In the genomic region with DNA sequence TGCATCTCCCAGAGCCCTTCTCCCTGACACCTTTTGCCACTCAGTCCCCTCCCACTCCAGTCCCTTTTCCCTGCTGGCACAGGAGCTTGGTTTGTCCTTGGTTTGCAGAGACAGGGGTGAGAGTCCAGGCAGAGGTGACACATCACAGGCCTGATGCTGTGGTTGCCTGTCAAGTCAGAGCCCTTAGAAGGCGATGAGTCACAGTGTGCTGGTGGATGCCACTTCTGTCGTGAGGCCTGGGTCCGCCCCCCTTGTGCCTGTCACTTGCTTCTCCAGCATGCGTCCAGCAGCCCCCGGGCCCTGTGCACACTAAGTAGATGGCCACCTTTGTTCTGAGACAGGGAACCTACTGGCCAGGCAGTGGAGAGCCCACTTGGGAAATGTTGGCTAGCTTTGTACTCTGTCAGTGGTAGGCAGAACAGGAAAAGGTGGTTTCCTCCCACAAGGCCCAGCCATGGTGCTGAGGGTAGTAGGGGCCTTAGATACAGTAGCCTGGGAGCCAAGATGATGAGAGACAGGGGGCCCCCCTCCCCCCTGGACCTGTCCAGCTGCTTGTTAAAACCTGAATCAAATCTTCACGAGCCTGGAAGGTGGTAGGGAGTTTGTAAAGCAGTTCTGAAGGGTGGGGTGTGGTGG, we compare ENCODE assay signal across 9 mouse cellular contexts. TPM values are rescaled to one million over a fixed set of nuclear protein-coding genes. Genes with fewer than 3 reads are reported as not detected.
DNase-seq lines count a peak whose midpoint lies in the region; ATAC-seq and TF ChIP-seq lines count a peak whose summit lies in the region.
"Had no signal": no experiment of that assay in that cellular context is flagged by ENCODE, and none has a peak within 500 bp of the region (broad histone marks: within the 10 kb centered on the region; RNA-seq: fewer than 3 reads in every experiment).

No protein-coding gene starts in this region.

- no peaks in the 10 kb centered on the region for H3K9me3 ChIP-seq in hindbrain, embryonic 12.5 days (replicated peaks)
- no peaks in the 10 kb centered on the region for H3K9me3 ChIP-seq in hindbrain, postnatal 0 days (ENCODE audit: low read length)
- H3K9me3 ChIP-seq in liver, embryonic 12.5 days (replicated peaks): no peaks in the 10 kb centered on the region
- no peaks in the 10 kb centered on the region for H3K9me3 ChIP-seq in kidney, embryonic 14.5 days (ENCODE audit: control insufficient read depth, low read length)

- ATAC-seq in hindbrain, embryonic 12.5 days (ENCODE audit: low FRiP score): no peak
- ATAC-seq in hindbrain, postnatal 0 days: no peak
- peak; percentile 88 for ATAC-seq in CD4-positive, CD25-positive, alpha-beta regulatory T cell, adult 4 months
- peak; percentile 31; the same call in 1 of the 2 replicates for ATAC-seq in liver, embryonic 12.5 days
- no peak for ATAC-seq in kidney, embryonic 14.5 days (ENCODE audit: low FRiP score, low TSS enrichment)

- H3K4me3 ChIP-seq in hindbrain, embryonic 12.5 days: no peak overlapping the region
- no peak overlapping the region for H3K4me3 ChIP-seq in hindbrain, postnatal 0 days (ENCODE audit: low read length)
- no peak overlapping the region for H3K4me3 ChIP-seq in liver, embryonic 12.5 days
- no peak overlapping the region for H3K4me3 ChIP-seq in kidney, embryonic 14.5 days (ENCODE audit: low read length)

- H3K4me1 ChIP-seq in hindbrain, embryonic 12.5 days: peaks cover 39% of the 10 kb centered on the region
- H3K4me1 ChIP-seq in hindbrain, postnatal 0 days (ENCODE audit: insufficient read depth, low read length): peaks cover 6% of the 10 kb centered on the region
- H3K4me1 ChIP-seq in liver, embryonic 12.5 days: peaks cover 28% of the 10 kb centered on the region
- no peaks in the 10 kb centered on the region; the same call in 1 of the 2 replicates for H3K4me1 ChIP-seq in kidney, embryonic 14.5 days (ENCODE audit: control insufficient read depth, insufficient read depth, low read length)

- H3K9ac ChIP-seq in hindbrain, embryonic 12.5 days: no peak overlapping the region
- H3K9ac ChIP-seq in hindbrain, postnatal 0 days (replicated peaks; ENCODE audit: low read length): no peak overlapping the region
- H3K9ac ChIP-seq in liver, embryonic 12.5 days: no peak overlapping the region
- H3K9ac ChIP-seq in kidney, embryonic 14.5 days (ENCODE audit: low read depth, low read length): no peak overlapping the region

- peaks cover 75% of the 10 kb centered on the region for H3K36me3 ChIP-seq in hindbrain, embryonic 12.5 days
- peaks cover 47% of the 10 kb centered on the region for H3K36me3 ChIP-seq in hindbrain, postnatal 0 days (ENCODE audit: insufficient read depth, low read length)
- H3K36me3 ChIP-seq in liver, embryonic 12.5 days: peaks cover 54% of the 10 kb centered on the region
- peaks cover 88% of the 10 kb centered on the region for H3K36me3 ChIP-seq in kidney, embryonic 14.5 days (ENCODE audit: control insufficient read depth, insufficient read depth, low read length)

- TF ChIP-seq CTCF in hindbrain, postnatal 0 days (IDR thresholded peaks at IDR 0.05; ENCODE audit: low read depth): no peak

- no peak for DNase-seq in hindbrain, postnatal 0 days (ENCODE audit: low spot score)
- DNase-seq in c-Kit-positive CD71-negative TER-119-negative erythroid progenitor cells, embryonic 14.5 days (ENCODE audit: low read depth): peak; percentile 62
- no peak for DNase-seq in kidney, postnatal 25 days
- DNase-seq in gastrocnemius, postnatal 10 days: no peak
- DNase-seq: kidney, adult 2 months had no signal

- 64% methylated on average over 6 of the region's 6 CpGs for WGBS in hindbrain, embryonic 12.5 days
- 48% methylated on average over 6 of the region's 6 CpGs for WGBS in hindbrain, postnatal 0 days
- 36% methylated on average over 6 of the region's 6 CpGs for WGBS in liver, embryonic 12.5 days (ENCODE audit: insufficient replicate concordance)
- 63% methylated on average over 6 of the region's 6 CpGs for WGBS in kidney, embryonic 14.5 days

- H3K27ac ChIP-seq in hindbrain, embryonic 12.5 days: peak overlapping the region; percentile 41
- H3K27ac ChIP-seq in hindbrain, postnatal 0 days: no peak overlapping the region
- no peak overlapping the region for H3K27ac ChIP-seq in liver, embryonic 12.5 days
- H3K27ac ChIP-seq in kidney, embryonic 14.5 days (ENCODE audit: low read depth, low read length): no peak overlapping the region

- H3K27me3 ChIP-seq in hindbrain, embryonic 12.5 days: no peaks in the 10 kb centered on the region
- no peaks in the 10 kb centered on the region for H3K27me3 ChIP-seq in hindbrain, postnatal 0 days (ENCODE audit: insufficient read depth, low read length)
- H3K27me3 ChIP-seq in liver, embryonic 12.5 days (replicated peaks): no peaks in the 10 kb centered on the region
- no peaks in the 10 kb centered on the region for H3K27me3 ChIP-seq in kidney, embryonic 14.5 days (ENCODE audit: control insufficient read depth, insufficient read depth, low read length)

- no peak overlapping the region for H3K4me2 ChIP-seq in hindbrain, embryonic 12.5 days (replicated peaks)
- H3K4me2 ChIP-seq in hindbrain, postnatal 0 days (ENCODE audit: low read depth, low read length): no peak overlapping the region
- no peak overlapping the region for H3K4me2 ChIP-seq in liver, embryonic 12.5 days
- H3K4me2 ChIP-seq in kidney, embryonic 14.5 days (replicated peaks; ENCODE audit: low read depth, low read length): no peak overlapping the region

RNA-seq across cellular contexts. Expression of a gene that starts 53.4 kb away (rescaled TPM):
- 26.2 and 29.6 TPM in 2 replicates for polyA plus RNA-seq in hindbrain, embryonic 12.5 days (2016; fragmentation: Nextera tagmentation; extraction: Ambion mirVana)
- total RNA-seq in hindbrain, postnatal 0 days (2014; rRNA removed): 55.3 and 55.4 TPM in 2 replicates
- polyA plus RNA-seq in hindbrain, postnatal 0 days (2015; fragmentation: Nextera tagmentation; extraction: Ambion mirVana): 46.1 and 46.7 TPM in 2 replicates
- polyA plus RNA-seq in CD4-positive, CD25-positive, alpha-beta regulatory T cell, adult 4 months (2017; shearing (Covaris generic)): 10 to 100 TPM; 22.0 to 27.0 TPM
- polyA plus RNA-seq in liver, embryonic 12.5 days (2016; fragmentation: Nextera tagmentation; extraction: Ambion mirVana): 46.8 and 48.4 TPM in 2 replicates
- 44.4 and 46.6 TPM in 2 replicates for polyA plus RNA-seq in kidney, embryonic 14.5 days (2014; fragmentation: Nextera tagmentation; extraction: Ambion mirVana)
- total RNA-seq in gastrocnemius, postnatal 10 days (2021): 10 to 100 TPM; 35.7 to 39.2 TPM

Comparison
In these comparisons a context has a peak if more than half of its experiments do, and no peak if none do; other contexts are left out.
1. ATAC-seq: peak in CD4-positive, CD25-positive, alpha-beta regulatory T cell, adult 4 months (single experiment) and liver, embryonic 12.5 days (single experiment); none in hindbrain, embryonic 12.5 days (single experiment), hindbrain, postnatal 0 days (single experiment) and kidney, embryonic 14.5 days (single experiment).